In the genomic region with DNA sequence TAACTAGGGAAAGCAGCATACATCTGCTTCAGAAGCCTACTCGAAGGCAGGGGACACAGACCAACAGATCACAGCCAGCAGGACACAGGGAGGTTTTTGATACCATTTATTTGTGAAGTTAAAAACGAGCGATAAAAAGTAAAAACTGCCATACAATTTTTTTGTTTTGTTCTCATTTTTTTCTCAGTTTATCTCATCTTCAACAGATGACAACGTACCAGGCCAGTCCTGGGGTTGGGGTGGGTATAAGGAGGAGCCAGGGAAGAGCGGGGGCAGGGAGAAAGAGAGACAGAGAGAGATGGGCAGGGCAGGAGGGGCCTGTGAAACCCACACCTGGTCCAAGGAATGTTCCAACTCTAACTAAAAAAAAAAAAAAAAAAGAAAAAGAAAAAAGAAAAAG, we compare ENCODE assay signal across 35 mouse cellular contexts. TPM values are rescaled to one million over a fixed set of nuclear protein-coding genes. Genes with fewer than 3 reads are reported as not detected.
DNase-seq lines count a peak whose midpoint lies in the region; ATAC-seq and TF ChIP-seq lines count a peak whose summit lies in the region.
"Had no signal": no experiment of that assay in that cellular context is flagged by ENCODE, and none has a peak within 500 bp of the region (broad histone marks: within the 10 kb centered on the region; RNA-seq: fewer than 3 reads in every experiment).

No protein-coding gene starts in this region.

- DNase-seq in liver = peak; percentile 41
- no peak for DNase-seq in liver, embryonic 13.5 days
- no peak for DNase-seq in midbrain, postnatal 0 days (ENCODE audit: low spot score)
- DNase-seq in retina, postnatal 1 day = no peak
- DNase-seq in heart, adult 18-20 months = no peak
- no peak for DNase-seq in frontal cortex, postnatal 14 days (ENCODE audit: low spot score in 2 of 2)
- DNase-seq: adrenal gland, postnatal 10 days; adrenal gland, postnatal 36 days; cerebellum, adult 11 months; cerebellum, adult 8-10 months; cerebellum, postnatal 10 days; forebrain, postnatal 0 days; gastrocnemius, postnatal 25 days; heart, adult 2 months; heart, postnatal 14 days; heart, postnatal 4 days had no signal

- peaks cover 74% of the 10 kb centered on the region for H3K4me1 ChIP-seq in liver, embryonic 13.5 days (replicated peaks)
- H3K4me1 ChIP-seq in liver, embryonic 16.5 days (ENCODE audit: control insufficient read depth, low read depth, low read length) = peaks cover 34% of the 10 kb centered on the region
- no peaks in the 10 kb centered on the region for H3K4me1 ChIP-seq in midbrain, postnatal 0 days (ENCODE audit: insufficient read depth, low read length)
- H3K4me1 ChIP-seq: embryonic facial prominence, embryonic 12.5 days; embryonic facial prominence, embryonic 15.5 days; heart, embryonic 10.5 days; heart, embryonic 13.5 days had no signal

- 0 out of 2 replicates have a peak overlapping the region, but pooled peaks have one; percentile 30 for H3K9ac ChIP-seq in liver, embryonic 13.5 days
- no peak overlapping the region for H3K9ac ChIP-seq in liver, embryonic 16.5 days (ENCODE audit: low read depth, low read length)
- H3K9ac ChIP-seq in midbrain, postnatal 0 days (replicated peaks; ENCODE audit: low read length, poor library complexity, severe bottlenecking) = no peak overlapping the region
- H3K9ac ChIP-seq: embryonic facial prominence, embryonic 12.5 days; embryonic facial prominence, embryonic 15.5 days; forebrain, postnatal 0 days; heart, embryonic 13.5 days; hindbrain, embryonic 14.5 days had no signal

- WGBS in liver, embryonic 13.5 days (ENCODE audit: insufficient replicate concordance) = 41% methylated on average over 5 of the region's 5 CpGs
- WGBS in liver, embryonic 16.5 days (ENCODE audit: insufficient replicate concordance) = 29% methylated on average over 5 of the region's 5 CpGs
- WGBS in midbrain, postnatal 0 days = 90% methylated on average over 5 of the region's 5 CpGs

- H3K9me3 ChIP-seq in liver, embryonic 13.5 days (replicated peaks) = no peaks in the 10 kb centered on the region
- H3K9me3 ChIP-seq in liver, embryonic 16.5 days (replicated peaks; ENCODE audit: control insufficient read depth, low read length) = no peaks in the 10 kb centered on the region
- no peaks in the 10 kb centered on the region for H3K9me3 ChIP-seq in midbrain, postnatal 0 days (ENCODE audit: low read length)
- H3K9me3 ChIP-seq: embryonic facial prominence, embryonic 12.5 days; embryonic facial prominence, embryonic 15.5 days; heart, embryonic 10.5 days; heart, embryonic 13.5 days had no signal

- ATAC-seq in liver, embryonic 13.5 days (ENCODE audit: low read depth) = peak; percentile 48; the same call in 1 of the 2 replicates
- peak; percentile 52 for ATAC-seq in liver, embryonic 16.5 days (ENCODE audit: low read depth)
- ATAC-seq in megakaryocyte-erythroid progenitor cell, adult 5-6 weeks (replicated peaks; ENCODE audit: low FRiP score, low TSS enrichment, poor library complexity, severe bottlenecking) = peak; percentile 52
- no peak for ATAC-seq in midbrain, postnatal 0 days (ENCODE audit: low FRiP score)
- ATAC-seq: CD4-positive, CD25-positive, alpha-beta regulatory T cell, adult 4 months; forebrain, embryonic 14.5 days; forebrain, postnatal 0 days; hindbrain, postnatal 0 days; Patski had no signal

- H3K36me3 ChIP-seq in liver, embryonic 13.5 days = peaks cover 66% of the 10 kb centered on the region
- H3K36me3 ChIP-seq in liver, embryonic 16.5 days (ENCODE audit: control insufficient read depth, insufficient read depth) = peaks cover 45% of the 10 kb centered on the region
- H3K36me3 ChIP-seq in midbrain, postnatal 0 days (ENCODE audit: insufficient read depth, low read length) = peaks cover 47% of the 10 kb centered on the region

- TF ChIP-seq CTCF in midbrain, postnatal 0 days (IDR thresholded peaks at IDR 0.05) = no peak

- H3K4me2 ChIP-seq in liver, embryonic 13.5 days = no peak overlapping the region
- H3K4me2 ChIP-seq in liver, embryonic 16.5 days (ENCODE audit: low read depth, low read length) = no peak overlapping the region
- H3K4me2 ChIP-seq in midbrain, postnatal 0 days (ENCODE audit: low read depth, low read length, poor library complexity, severe bottlenecking) = no peak overlapping the region
- H3K4me2 ChIP-seq: embryonic facial prominence, embryonic 12.5 days; embryonic facial prominence, embryonic 15.5 days; heart, embryonic 13.5 days; hindbrain, embryonic 14.5 days had no signal

- H3K27ac ChIP-seq in liver, embryonic 13.5 days = peak overlapping the region; percentile 89
- peak overlapping the region; percentile 51 for H3K27ac ChIP-seq in liver, embryonic 16.5 days (ENCODE audit: low read length)
- no peak overlapping the region for H3K27ac ChIP-seq in midbrain, postnatal 0 days (ENCODE audit: low read depth, low read length)
- H3K27ac ChIP-seq: embryonic facial prominence, embryonic 12.5 days; embryonic facial prominence, embryonic 15.5 days; heart, adult 2 months; heart, embryonic 10.5 days; heart, embryonic 13.5 days; hindbrain, embryonic 14.5 days; hindbrain, postnatal 0 days had no signal

- H3K4me3 ChIP-seq in liver, embryonic 13.5 days (replicated peaks) = no peak overlapping the region
- no peak overlapping the region for H3K4me3 ChIP-seq in liver, embryonic 16.5 days (ENCODE audit: low read depth, low read length)
- no peak overlapping the region for H3K4me3 ChIP-seq in midbrain, postnatal 0 days (ENCODE audit: low read depth, low read length)
- H3K4me3 ChIP-seq: embryonic facial prominence, embryonic 12.5 days; embryonic facial prominence, embryonic 15.5 days; heart, adult 2 months; heart, embryonic 10.5 days; heart, embryonic 13.5 days had no signal

- H3K27me3 ChIP-seq in liver, embryonic 13.5 days = no peaks in the 10 kb centered on the region
- no peaks in the 10 kb centered on the region for H3K27me3 ChIP-seq in liver, embryonic 16.5 days (ENCODE audit: control insufficient read depth, insufficient read depth, low read depth, low read length)
- H3K27me3 ChIP-seq in midbrain, postnatal 0 days (ENCODE audit: insufficient read depth, low read length) = no peaks in the 10 kb centered on the region
- H3K27me3 ChIP-seq: embryonic facial prominence, embryonic 12.5 days; embryonic facial prominence, embryonic 15.5 days; heart, embryonic 13.5 days; Patski had no signal

RNA-seq across cellular contexts. Expression of a gene that starts 9.7 kb away (rescaled TPM):
- polyA plus RNA-seq in liver, embryonic 13.5 days (2015; fragmentation: Nextera tagmentation; extraction: Ambion mirVana) = 0.20 and 0.21 TPM in 2 replicates
- 0.13 and 0.21 TPM in 2 replicates for polyA plus RNA-seq in liver, embryonic 16.5 days (2015; fragmentation: Nextera tagmentation; extraction: Ambion mirVana)
- not detected in 2 replicates for total RNA-seq in megakaryocyte-erythroid progenitor cell, adult 5-6 weeks (2014; fragmentation: Nextera tagmentation)
- total RNA-seq in megakaryocyte-erythroid progenitor cell, adult 5-6 weeks (2017) = not detected in 2 replicates
- 0.22 TPM in 1 of 2 replicates, not detected in the other for total RNA-seq in midbrain, postnatal 0 days (2014; rRNA removed)
- 0.38 TPM in 2 replicates for polyA plus RNA-seq in midbrain, postnatal 0 days (2015; fragmentation: Nextera tagmentation; extraction: Ambion mirVana)
- not detected for total RNA-seq in heart, adult 18-20 months (2021)
- total RNA-seq: adrenal gland, postnatal 36 days; common myeloid progenitor, adult 5-6 weeks; forebrain, postnatal 0 days; gastrocnemius, postnatal 25 days; heart, postnatal 14 days; heart, postnatal 4 days; hindbrain, postnatal 0 days had no signal
- polyA plus RNA-seq: C2C12; heart, adult 2 months; hindbrain, embryonic 11.5 days; Patski had no signal

RNA-seq across cellular contexts. Expression of a gene that starts 9.9 kb away (rescaled TPM):
- polyA plus RNA-seq in liver, embryonic 13.5 days (2015; fragmentation: Nextera tagmentation; extraction: Ambion mirVana) = 64.4 and 73.9 TPM in 2 replicates
- 45.4 and 47.0 TPM in 2 replicates for polyA plus RNA-seq in liver, embryonic 16.5 days (2015; fragmentation: Nextera tagmentation; extraction: Ambion mirVana)
- 112 and 139 TPM in 2 replicates for total RNA-seq in megakaryocyte-erythroid progenitor cell, adult 5-6 weeks (2014; fragmentation: Nextera tagmentation)
- 214 and 264 TPM in 2 replicates for total RNA-seq in megakaryocyte-erythroid progenitor cell, adult 5-6 weeks (2017)
- 37.8 and 47.8 TPM in 2 replicates for total RNA-seq in midbrain, postnatal 0 days (2014; rRNA removed)
- polyA plus RNA-seq in midbrain, postnatal 0 days (2015; fragmentation: Nextera tagmentation; extraction: Ambion mirVana) = 66.4 and 67.5 TPM in 2 replicates
- 10 to 100 TPM; 22.6 to 23.0 TPM for total RNA-seq in heart, adult 18-20 months (2021)

RNA-seq across cellular contexts. Expression of a gene that starts 10.4 kb away (rescaled TPM):
- polyA plus RNA-seq in liver, embryonic 13.5 days (2015; fragmentation: Nextera tagmentation; extraction: Ambion mirVana) = 26.2 and 27.8 TPM in 2 replicates
- 9.6 and 11.1 TPM in 2 replicates for polyA plus RNA-seq in liver, embryonic 16.5 days (2015; fragmentation: Nextera tagmentation; extraction: Ambion mirVana)
- total RNA-seq in megakaryocyte-erythroid progenitor cell, adult 5-6 weeks (2014; fragmentation: Nextera tagmentation) = 211 and 252 TPM in 2 replicates
- total RNA-seq in megakaryocyte-erythroid progenitor cell, adult 5-6 weeks (2017) = 92.4 and 128 TPM in 2 replicates
- total RNA-seq in midbrain, postnatal 0 days (2014; rRNA removed) = 73.6 and 76.9 TPM in 2 replicates
- polyA plus RNA-seq in midbrain, postnatal 0 days (2015; fragmentation: Nextera tagmentation; extraction: Ambion mirVana) = 25.3 and 31.6 TPM in 2 replicates
- 10 to 100 TPM; 38.3 to 42.5 TPM for total RNA-seq in heart, adult 18-20 months (2021)

RNA-seq across cellular contexts. Expression of a gene that starts 20.5 kb away (rescaled TPM):
- not detected in 2 replicates for polyA plus RNA-seq in liver, embryonic 13.5 days (2015; fragmentation: Nextera tagmentation; extraction: Ambion mirVana)
- not detected in 2 replicates for polyA plus RNA-seq in liver, embryonic 16.5 days (2015; fragmentation: Nextera tagmentation; extraction: Ambion mirVana)
- not detected in 2 replicates for total RNA-seq in megakaryocyte-erythroid progenitor cell, adult 5-6 weeks (2014; fragmentation: Nextera tagmentation)
- 0.91 TPM in 1 of 2 replicates, not detected in the other for total RNA-seq in megakaryocyte-erythroid progenitor cell, adult 5-6 weeks (2017)
- 0.85 TPM in 1 of 2 replicates, not detected in the other for total RNA-seq in midbrain, postnatal 0 days (2014; rRNA removed)
- polyA plus RNA-seq in midbrain, postnatal 0 days (2015; fragmentation: Nextera tagmentation; extraction: Ambion mirVana) = not detected in 2 replicates
- total RNA-seq in heart, adult 18-20 months (2021) = not detected
- total RNA-seq: adrenal gland, adult 18-20 months; adrenal gland, postnatal 10 days; adrenal gland, postnatal 36 days; common myeloid progenitor, adult 5-6 weeks; forebrain, postnatal 0 days; gastrocnemius, adult 8-10 months; gastrocnemius, postnatal 25 days; heart, adult 2 months; heart, postnatal 14 days; heart, postnatal 4 days; hindbrain, postnatal 0 days had no signal
- polyA plus RNA-seq: C2C12; CD4-positive, CD25-positive, alpha-beta regulatory T cell, adult 4 months; embryonic facial prominence, embryonic 15.5 days; forebrain, embryonic 11.5 days; forebrain, embryonic 14.5 days; forebrain, postnatal 0 days; heart, adult 2 months; heart, embryonic 10.5 days; heart, embryonic 13.5 days; heart, embryonic 16.5 days; hindbrain, embryonic 11.5 days; hindbrain, embryonic 14.5 days; hindbrain, postnatal 0 days; Patski had no signal

RNA-seq across cellular contexts. Expression of a gene that starts 21.1 kb away (rescaled TPM):
- 0.23 TPM in 1 of 2 replicates, not detected in the other for polyA plus RNA-seq in liver, embryonic 13.5 days (2015; fragmentation: Nextera tagmentation; extraction: Ambion mirVana)
- polyA plus RNA-seq in liver, embryonic 16.5 days (2015; fragmentation: Nextera tagmentation; extraction: Ambion mirVana) = not detected in 2 replicates
- not detected in 2 replicates for total RNA-seq in megakaryocyte-erythroid progenitor cell, adult 5-6 weeks (2014; fragmentation: Nextera tagmentation)
- total RNA-seq in megakaryocyte-erythroid progenitor cell, adult 5-6 weeks (2017) = 4.6 TPM in 1 of 2 replicates, not detected in the other
- not detected in 2 replicates for total RNA-seq in midbrain, postnatal 0 days (2014; rRNA removed)
- polyA plus RNA-seq in midbrain, postnatal 0 days (2015; fragmentation: Nextera tagmentation; extraction: Ambion mirVana) = 0.37 and 0.54 TPM in 2 replicates
- not detected for total RNA-seq in heart, adult 18-20 months (2021)
- total RNA-seq: common myeloid progenitor, adult 5-6 weeks; forebrain, postnatal 0 days; gastrocnemius, adult 8-10 months; gastrocnemius, postnatal 25 days; heart, adult 2 months; heart, postnatal 14 days; heart, postnatal 4 days; hindbrain, postnatal 0 days had no signal
- polyA plus RNA-seq: CD4-positive, CD25-positive, alpha-beta regulatory T cell, adult 4 months; embryonic facial prominence, embryonic 12.5 days; embryonic facial prominence, embryonic 15.5 days; forebrain, postnatal 0 days; gonadal fat pad, adult 2 months; heart, adult 2 months; hindbrain, embryonic 11.5 days; hindbrain, postnatal 0 days had no signal
